Mouse (Mus musculus) forebrain, embryonic 13.5 days (tissue): Measurements from ENCODE around the gene Polq. TPM values are rescaled to one million over a fixed set of nuclear protein-coding genes. Genes with fewer than 3 reads are reported as not detected.

ENCODE experiments used
- ATAC-seq: fragments of 200-750 bp; cut with Nextera tagmentation; 2 replicates; pipeline ENCODE4 v1.8.0; 2017
- H3K27ac ChIP-seq: fragments of 300-500 bp; sonication (generic); 2 replicates; pipeline ENCODE4 v1.5.1; 2015; ENCODE audit warnings: inconsistent platforms, mild to moderate bottlenecking, moderate library complexity
- H3K27me3 ChIP-seq: fragments of 300-500 bp; sonication (generic); 2 replicates; pipeline ENCODE4 v1.6.1; 2015; ENCODE audit warnings: mild to moderate bottlenecking, inconsistent platforms
- H3K36me3 ChIP-seq: fragments of 300-500 bp; sonication (generic); 2 replicates; pipeline ENCODE4 v1.6.1; 2015; ENCODE audit warnings: mild to moderate bottlenecking, inconsistent platforms; ENCODE audit not compliant: poor library complexity, severe bottlenecking
- H3K4me1 ChIP-seq: fragments of 300-500 bp; sonication (generic); 2 replicates; pipeline ENCODE4 v1.6.1; 2015; ENCODE audit warnings: inconsistent platforms
- H3K4me2 ChIP-seq: fragments of 300-500 bp; sonication (generic); 2 replicates; pipeline ENCODE4 v1.6.1; 2015; ENCODE audit warnings: inconsistent platforms, mild to moderate bottlenecking, moderate library complexity
- H3K4me3 ChIP-seq: fragments of 300-500 bp; sonication (generic); 2 replicates; pipeline ENCODE4 v1.5.1; 2015; ENCODE audit warnings: mild to moderate bottlenecking, inconsistent platforms
- H3K9ac ChIP-seq: fragments of 300-500 bp; sonication (generic); 2 replicates; pipeline ENCODE4 v1.6.1; 2015; ENCODE audit warnings: mild to moderate bottlenecking, inconsistent platforms
- H3K9me3 ChIP-seq: fragments of 300-500 bp; sonication (generic); replicated peaks from 2 replicates; pipeline ENCODE4 v1.6.1; 2016; ENCODE audit warnings: inconsistent platforms
- WGBS: fragments of 180-500 bp; shearing (Covaris S2); methylation state at CpG from one replicate; pipeline ENCODE4 v1.1.7; 2015; 5-methylcytosine and 5-hydroxymethylcytosine counted together
- polyA plus RNA-seq: library from polyadenylated mRNA; unstranded; fragments of >200 nt; fragmentation: Nextera tagmentation; extraction: Ambion mirVana; gene quantifications from 2 replicates; pipeline ENCODE4 v1.2.1, GENCODE M21; 2015

Gene Polq
- polyA plus RNA-seq: 9.2 and 9.5 TPM in 2 replicates

- H3K9ac ChIP-seq: peak within 1 kb of the TSS; percentile 79
- H3K4me2 ChIP-seq: peak within 1 kb of the TSS; percentile 93
- 6% methylated on average over 30 of the region's 30 CpGs for WGBS
- no peak within 1 kb of the TSS for H3K27ac ChIP-seq
- peaks cover 22% of the 10 kb centered on the region for H3K4me1 ChIP-seq
- peak within 1 kb of the TSS; percentile 93 for H3K4me3 ChIP-seq
- H3K9me3 ChIP-seq: no peaks in the 10 kb centered on the region
- peak; percentile 98 for ATAC-seq
- no peaks in the 10 kb centered on the region for H3K27me3 ChIP-seq
- H3K36me3 ChIP-seq: peaks cover 3% of the 10 kb centered on the region; the same call in 1 of the 2 replicates
These were observed at the start of gene Polq for GRCm38 (mm10) chr16:37011061-37011921. Gene Polq (plus strand): TSS chr16:37011786.

GRCm38 (mm10) chr16:36963415-36963814 lies 48.2 kb upstream of the Polq start:
- Histone ChIP-seq H3K9ac (no peak overlapping the region), H3K4me3 (no peak overlapping the region), H3K27me3 (no peaks in the 10 kb centered on the region), H3K4me1 (no peaks in the 10 kb centered on the region), H3K27ac (no peak overlapping the region), H3K9me3 (no peaks in the 10 kb centered on the region), H3K36me3 (no peaks in the 10 kb centered on the region), H3K4me2 (no peak overlapping the region)
- no peak for ATAC-seq
- 87% methylated on average over 4 of the region's 4 CpGs for WGBS

- Histone ChIP-seq H3K9ac (no peak overlapping the region), H3K4me2 (no peak overlapping the region), H3K27me3 (no peaks in the 10 kb centered on the region), H3K27ac (no peak overlapping the region), H3K4me3 (no peak overlapping the region), H3K9me3 (no peaks in the 10 kb centered on the region), H3K36me3 (no peaks in the 10 kb centered on the region), H3K4me1 (no peaks in the 10 kb centered on the region)
- no peak for ATAC-seq
- WGBS: 91% methylated on average over 2 of the region's 2 CpGs
These were observed 32.5 kb upstream of the Polq start for GRCm38 (mm10) chr16:36979127-36979526.

- Histone ChIP-seq H3K4me1 (no peaks in the 10 kb centered on the region), H3K9ac (no peak overlapping the region), H3K27me3 (no peaks in the 10 kb centered on the region), H3K9me3 (no peaks in the 10 kb centered on the region), H3K27ac (no peak overlapping the region), H3K4me3 (no peak overlapping the region), H3K36me3 (no peaks in the 10 kb centered on the region), H3K4me2 (no peak overlapping the region)
- WGBS: 77% methylated on average over 1 of the region's 1 CpGs
- no peak for ATAC-seq
These were observed 27.8 kb upstream of the Polq start for GRCm38 (mm10) chr16:36983796-36984195.

- 73% methylated on average over 5 of the region's 5 CpGs for WGBS
- Histone ChIP-seq H3K27me3 (no peaks in the 10 kb centered on the region), H3K4me3 (no peak overlapping the region), H3K4me2 (no peak overlapping the region), H3K9me3 (no peaks in the 10 kb centered on the region), H3K27ac (no peak overlapping the region), H3K4me1 (no peaks in the 10 kb centered on the region), H3K9ac (no peak overlapping the region), H3K36me3 (no peaks in the 10 kb centered on the region)
- ATAC-seq: no peak
These were observed 25.9 kb upstream of the Polq start for GRCm38 (mm10) chr16:36985636-36986042.

- no peaks in the 10 kb centered on the region for H3K4me1 ChIP-seq
- H3K4me3 ChIP-seq: no peak overlapping the region
- WGBS: 67% methylated on average over 2 of the region's 2 CpGs
- no peak overlapping the region for H3K27ac ChIP-seq
- no peaks in the 10 kb centered on the region for H3K27me3 ChIP-seq
- no peak for ATAC-seq
- H3K9me3 ChIP-seq: no peaks in the 10 kb centered on the region
- H3K36me3 ChIP-seq: no peaks in the 10 kb centered on the region
- H3K4me2 ChIP-seq: no peak overlapping the region
- no peak overlapping the region for H3K9ac ChIP-seq
These were observed 24.2 kb upstream of the Polq start for GRCm38 (mm10) chr16:36987399-36987798.

GRCm38 (mm10) chr16:36988066-36988465 lies 23.5 kb upstream of the Polq start:
- Histone ChIP-seq H3K36me3 (no peaks in the 10 kb centered on the region), H3K27me3 (no peaks in the 10 kb centered on the region), H3K9ac (no peak overlapping the region), H3K27ac (no peak overlapping the region), H3K4me3 (no peak overlapping the region), H3K4me2 (no peak overlapping the region), H3K4me1 (no peaks in the 10 kb centered on the region), H3K9me3 (no peaks in the 10 kb centered on the region)
- no peak for ATAC-seq

- Histone ChIP-seq H3K9ac (no peak overlapping the region), H3K4me1 (no peaks in the 10 kb centered on the region), H3K27me3 (no peaks in the 10 kb centered on the region), H3K4me3 (no peak overlapping the region), H3K36me3 (no peaks in the 10 kb centered on the region), H3K4me2 (no peak overlapping the region), H3K27ac (no peak overlapping the region), H3K9me3 (no peaks in the 10 kb centered on the region)
- ATAC-seq: no peak
- WGBS: 82% methylated on average over 8 of the region's 8 CpGs
These were observed 22.1 kb upstream of the Polq start for GRCm38 (mm10) chr16:36989493-36989892.

- Histone ChIP-seq H3K27ac (no peak within 1 kb of the TSS), H3K4me2 (no peak within 1 kb of the TSS), H3K9me3 (no peaks in the 10 kb centered on the region), H3K27me3 (no peaks in the 10 kb centered on the region), H3K4me3 (no peak within 1 kb of the TSS), H3K9ac (no peak within 1 kb of the TSS), H3K4me1 (no peaks in the 10 kb centered on the region), H3K36me3 (no peaks in the 10 kb centered on the region)
- no peak for ATAC-seq
- WGBS: 89% methylated on average over 18 of the region's 18 CpGs
These were observed 21.5 kb upstream of the Polq start, which contains the start of gene Fbxo40 for GRCm38 (mm10) chr16:36989999-36990625. Gene Fbxo40 (minus strand): TSS chr16:36990467.

GRCm38 (mm10) chr16:36997650-36998049 lies 13.9 kb upstream of the Polq start:
- Histone ChIP-seq H3K4me1 (no peaks in the 10 kb centered on the region), H3K27me3 (no peaks in the 10 kb centered on the region), H3K4me3 (no peak overlapping the region), H3K36me3 (no peaks in the 10 kb centered on the region), H3K9ac (no peak overlapping the region), H3K9me3 (no peaks in the 10 kb centered on the region), H3K27ac (no peak overlapping the region), H3K4me2 (no peak overlapping the region)
- WGBS: 87% methylated on average over 6 of the region's 6 CpGs
- ATAC-seq: no peak

- Histone ChIP-seq H3K36me3 (no peaks in the 10 kb centered on the region), H3K9ac (no peak overlapping the region), H3K4me1 (no peaks in the 10 kb centered on the region), H3K27me3 (no peaks in the 10 kb centered on the region), H3K9me3 (no peaks in the 10 kb centered on the region), H3K4me2 (no peak overlapping the region), H3K27ac (no peak overlapping the region), H3K4me3 (no peak overlapping the region)
- ATAC-seq: no peak
- 83% methylated on average over 9 of the region's 9 CpGs for WGBS
These were observed 12.1 kb upstream of the Polq start for GRCm38 (mm10) chr16:36999366-36999972.

- 73% methylated on average over 6 of the region's 6 CpGs for WGBS
These were observed 2.3 kb upstream of the Polq start for GRCm38 (mm10) chr16:37009262-37009661.

More at GRCm38 (mm10) chr16:37009262-37009661, 2.3 kb upstream of the Polq start:
- Histone ChIP-seq H3K4me2 (no peak overlapping the region), H3K27ac (no peak overlapping the region), H3K9me3 (no peaks in the 10 kb centered on the region), H3K27me3 (no peaks in the 10 kb centered on the region), H3K4me1 (peaks cover 22% of the 10 kb centered on the region), H3K9ac (no peak overlapping the region), H3K4me3 (no peak overlapping the region), H3K36me3 (0 out of 2 replicates have a peak, but pooled peaks cover 3% of the 10 kb centered on the region)
- no peak for ATAC-seq
